Mouse (Mus musculus): Measurements from ENCODE around the gene Ror1.
A peak's percentile ranks its signal among the peaks of the same experiment; 100 is the strongest.

Ror1 gene

DNA sequence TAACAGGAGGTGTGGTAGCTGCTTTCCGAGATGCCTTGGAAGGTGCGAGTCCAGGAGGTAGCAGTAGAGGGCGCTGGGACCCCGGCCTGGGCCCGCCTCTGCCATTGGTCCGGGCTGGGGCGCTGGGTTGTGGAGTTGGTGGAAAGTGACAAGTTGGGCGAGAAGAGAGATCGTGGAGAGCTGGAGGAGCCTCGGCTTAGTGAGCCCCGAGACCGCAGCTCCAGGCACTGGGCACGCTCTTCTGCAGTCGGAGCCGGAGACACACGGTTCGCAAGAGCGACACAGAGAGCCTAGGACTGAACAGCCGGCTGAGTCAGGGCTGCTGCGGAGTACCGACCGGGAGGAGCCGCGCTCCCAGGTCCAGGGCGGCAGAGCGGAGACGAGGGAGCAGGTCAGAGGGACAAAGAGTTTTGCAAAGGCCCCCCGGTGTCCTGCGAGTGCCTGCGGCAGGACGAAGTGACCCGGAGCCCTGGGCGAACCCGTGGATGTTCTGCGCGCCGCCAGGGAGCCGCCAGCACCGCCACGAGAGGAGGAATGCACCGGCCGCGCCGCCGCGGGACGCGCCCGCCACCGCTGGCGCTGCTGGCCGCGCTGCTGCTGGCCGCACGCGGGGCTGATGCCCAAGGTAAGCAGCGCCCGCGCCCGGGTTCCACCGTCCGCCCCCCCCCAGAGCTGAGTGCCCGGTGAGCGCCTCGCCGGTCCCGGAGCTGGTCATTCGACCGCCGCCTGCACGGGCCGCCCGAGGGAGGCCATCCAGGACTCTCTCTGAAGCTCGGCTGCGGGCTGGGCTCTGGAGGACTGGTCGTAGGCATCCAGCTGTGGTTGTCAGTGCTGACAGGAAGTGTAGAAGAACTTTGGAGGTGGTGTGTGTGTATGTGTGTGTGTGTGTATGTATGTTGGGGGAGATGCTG lies at the start of gene Ror1:
Gene Ror1, plus strand, starts transcription at position 107 of the 911 bp plus-strand sequence.
- peak; percentile 95 for DNase-seq

DNA sequence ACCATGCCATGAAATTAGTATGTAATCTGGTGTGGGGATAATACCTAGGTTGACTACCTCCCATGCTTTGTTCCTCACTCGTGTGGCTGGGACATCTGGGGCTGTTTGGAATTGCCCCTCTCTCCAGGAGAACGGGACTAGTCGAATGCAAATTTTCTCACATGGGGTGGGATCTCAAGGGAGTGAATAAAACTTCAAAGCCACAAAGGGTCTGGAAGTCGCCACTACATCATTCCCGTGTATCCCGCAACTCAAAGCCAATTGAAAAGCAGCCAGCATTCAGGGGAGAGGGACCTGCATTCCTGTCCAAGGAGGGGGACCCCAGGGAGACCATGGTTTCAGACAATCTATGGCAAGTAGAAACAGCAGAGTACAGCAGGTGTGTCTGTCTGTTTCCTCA lies 48.5 kb upstream of the Ror1 start:
- DNase-seq: no peak

DNA sequence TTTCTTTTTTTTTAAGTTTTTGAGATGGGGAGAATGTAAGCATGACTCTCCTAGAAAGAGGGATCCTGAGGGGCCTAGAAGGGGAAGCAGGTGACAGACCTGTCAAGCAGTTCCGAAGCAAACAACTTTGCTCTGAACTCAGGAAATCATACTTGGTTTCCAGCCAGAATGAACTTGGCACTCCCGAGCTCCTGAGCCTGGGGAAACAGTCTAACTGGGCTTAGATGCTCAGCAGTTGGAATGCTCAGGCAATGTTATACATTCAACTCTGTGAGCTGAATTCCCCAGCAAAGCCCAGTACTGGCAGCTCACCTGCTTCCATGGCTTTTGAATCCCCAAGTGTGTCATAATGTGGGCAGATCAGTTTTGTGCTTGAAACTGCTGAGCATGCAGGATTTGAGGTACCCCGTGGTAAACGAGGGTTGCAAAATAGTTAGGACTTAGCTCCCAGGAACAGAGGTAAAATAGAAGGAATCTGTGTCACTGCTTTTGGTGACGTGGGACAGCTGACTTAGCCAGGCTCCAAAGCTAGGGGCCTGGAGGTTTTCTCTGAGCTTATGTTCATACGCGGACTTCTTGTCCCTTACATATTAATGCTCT lies 47.1 kb upstream of the Ror1 start:
- peak; percentile 28 for DNase-seq

DNA sequence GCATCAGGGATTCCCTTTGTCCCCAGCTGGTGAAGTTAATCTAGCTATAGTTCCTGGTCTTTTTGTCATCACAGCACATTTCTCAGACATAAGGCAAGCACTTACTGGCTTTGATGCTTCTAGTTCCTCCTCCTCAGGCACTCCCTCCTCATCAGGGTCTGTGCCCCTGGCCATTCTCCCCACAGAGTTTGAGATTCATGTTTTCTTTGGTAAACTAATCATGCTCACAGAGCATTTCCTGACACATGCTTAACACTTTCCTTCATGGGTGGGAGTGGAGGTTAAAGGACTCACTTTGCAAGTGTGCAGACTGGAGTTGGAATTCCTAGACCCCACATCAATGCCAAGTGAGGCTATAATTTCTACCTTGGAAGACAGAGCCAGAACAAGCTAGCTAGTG lies 43.8 kb upstream of the Ror1 start:
- no peak for DNase-seq

DNA sequence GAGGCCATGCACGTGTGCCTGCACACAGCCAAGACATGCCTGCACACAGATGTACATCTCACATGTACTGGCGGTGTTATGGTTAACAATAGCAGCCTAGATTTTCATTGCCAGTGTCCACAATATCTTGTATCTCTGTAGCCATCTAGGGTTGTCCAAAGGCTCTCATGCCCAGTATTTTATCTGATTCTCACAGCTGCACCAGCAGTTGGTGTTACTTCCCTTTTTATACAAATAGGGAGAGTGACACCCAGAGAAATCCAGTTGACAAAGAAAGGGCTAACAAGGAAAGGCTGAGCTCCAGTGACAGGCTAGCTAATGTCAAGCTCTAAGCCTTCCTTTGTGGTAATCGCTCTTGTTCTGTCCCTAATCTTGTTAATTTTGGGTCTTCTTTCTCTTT lies 43.3 kb upstream of the Ror1 start:
- DNase-seq: no peak

DNA sequence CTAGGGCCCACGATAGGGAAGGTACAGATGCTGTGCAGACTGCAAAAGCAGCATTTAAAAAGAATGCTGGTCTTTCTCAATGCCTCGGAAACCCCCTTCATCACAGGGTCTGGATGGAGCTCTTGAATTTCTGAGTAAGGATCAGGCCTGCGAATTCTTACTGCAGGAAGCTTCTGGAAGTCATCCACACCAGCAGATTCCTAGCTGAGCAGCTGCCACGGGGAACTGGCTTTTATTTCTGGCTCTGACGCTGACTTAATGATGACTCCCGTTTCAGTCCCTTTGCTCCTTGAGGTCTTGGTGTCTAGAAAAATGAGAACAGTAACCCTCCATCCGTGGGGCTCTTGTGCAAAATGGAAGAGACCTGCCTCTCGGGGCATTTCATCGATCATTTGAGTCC lies 39.5 kb upstream of the Ror1 start:
- no peak for DNase-seq

DNA sequence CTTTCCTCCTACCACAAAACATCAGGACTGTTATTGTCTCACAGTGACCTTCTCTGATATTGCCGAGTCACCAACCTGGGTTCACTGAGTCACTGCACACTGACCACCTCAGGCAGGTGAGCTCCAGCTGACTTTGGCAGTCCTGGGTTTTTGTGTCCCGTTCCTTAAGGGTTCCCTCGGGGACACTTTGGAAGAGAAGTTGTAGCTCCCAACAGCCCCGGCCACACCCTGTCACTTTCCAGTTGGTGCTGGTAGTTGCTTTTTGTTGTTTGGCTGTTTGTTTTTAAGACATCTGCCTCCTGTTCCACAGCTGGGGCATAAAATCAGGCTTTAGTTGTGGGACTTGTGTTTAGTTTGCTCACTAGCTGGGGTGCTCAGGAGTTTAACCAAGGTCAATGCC lies 39.1 kb upstream of the Ror1 start:
- no peak for DNase-seq

DNA sequence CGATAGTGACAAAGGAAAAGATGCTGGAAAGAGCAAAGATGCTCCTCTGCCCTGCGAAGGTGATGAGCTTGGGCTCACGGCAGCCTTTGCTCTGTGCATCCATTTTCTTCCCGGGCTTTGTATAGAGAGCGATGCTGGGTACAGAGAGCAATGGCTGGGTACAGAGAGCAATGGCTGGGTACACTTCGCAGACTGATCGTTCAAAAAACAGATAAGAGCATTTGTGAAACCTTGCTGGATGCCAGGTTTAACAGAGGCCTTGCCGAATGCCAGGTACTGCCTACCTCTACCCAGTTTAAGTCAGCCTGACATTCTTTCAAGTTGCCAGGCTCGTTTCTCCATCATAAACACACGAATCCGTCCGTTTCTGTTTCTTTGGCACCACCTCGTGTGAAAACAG lies 38.2 kb upstream of the Ror1 start:
- DNase-seq: no peak

DNA sequence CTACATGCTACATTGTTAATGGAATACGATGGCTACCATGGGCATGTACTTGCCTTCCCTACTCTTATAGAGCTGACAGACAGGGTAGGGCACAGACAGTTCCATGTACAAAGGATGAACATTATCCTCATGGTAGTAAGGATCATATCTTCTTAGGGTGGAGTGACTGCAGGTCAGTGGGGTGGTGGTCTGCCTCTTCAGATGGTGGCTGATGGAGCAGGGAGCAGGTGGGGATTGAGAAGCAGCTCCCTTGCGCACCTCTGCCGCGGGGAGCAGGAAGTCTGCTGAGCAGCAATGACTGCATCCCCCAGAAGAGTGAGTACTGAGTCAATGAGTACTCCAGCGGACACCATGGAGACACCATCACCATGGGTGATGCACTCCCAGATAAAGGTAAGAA lies 37.0 kb upstream of the Ror1 start:
- no peak for DNase-seq

DNA sequence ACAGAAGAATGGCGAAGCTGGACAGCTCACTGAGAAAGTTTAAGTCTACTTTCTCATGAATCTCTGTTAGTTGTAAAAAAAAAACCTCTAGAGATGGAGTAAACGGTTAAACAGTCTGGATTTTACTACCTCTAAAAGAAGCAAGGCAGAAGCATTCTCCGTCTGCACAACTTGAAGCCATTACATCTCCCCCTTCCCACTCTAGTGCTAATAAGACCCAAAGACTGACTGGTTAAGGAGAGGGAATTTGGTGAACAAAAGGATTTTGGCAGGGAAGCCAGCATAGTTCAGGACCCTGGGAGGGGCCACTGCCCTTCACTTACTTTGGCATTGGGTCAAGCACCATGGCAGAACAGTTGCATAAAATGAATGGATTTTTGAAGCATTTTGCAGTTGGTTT lies 35.8 kb upstream of the Ror1 start:
- no peak for DNase-seq

DNA sequence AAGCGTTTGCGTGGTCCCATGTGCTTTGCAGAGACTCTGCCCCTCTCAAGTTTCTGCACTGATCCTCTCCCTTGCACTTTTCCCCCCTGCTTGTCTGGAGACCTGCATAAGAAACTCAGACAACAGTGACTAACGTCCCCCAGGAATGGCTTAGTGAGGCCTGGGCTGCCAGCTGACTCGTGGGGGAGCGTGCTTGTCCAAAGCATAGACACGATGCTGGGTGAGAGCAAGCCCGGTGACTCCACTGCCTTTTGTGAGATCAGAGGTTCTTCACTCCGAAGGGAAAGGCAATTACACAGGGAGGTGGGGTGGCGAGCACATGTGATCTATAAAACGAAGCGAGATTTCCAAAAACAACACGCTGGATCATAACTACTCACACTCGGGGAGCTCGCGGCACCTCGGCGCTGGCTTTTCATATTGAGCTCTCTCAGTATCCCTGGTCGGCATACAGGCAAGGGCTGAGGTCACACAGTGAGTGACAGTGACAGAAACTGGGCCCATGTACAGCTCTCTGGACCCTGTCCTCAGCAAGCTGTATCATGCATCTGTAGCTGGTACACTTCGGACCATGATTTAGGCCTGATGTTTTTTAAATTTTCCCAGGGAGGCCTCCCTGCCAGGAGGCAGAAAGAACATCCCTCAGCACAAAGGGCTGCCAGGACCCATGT lies 34.1 kb upstream of the Ror1 start:
- no peak for DNase-seq

DNA sequence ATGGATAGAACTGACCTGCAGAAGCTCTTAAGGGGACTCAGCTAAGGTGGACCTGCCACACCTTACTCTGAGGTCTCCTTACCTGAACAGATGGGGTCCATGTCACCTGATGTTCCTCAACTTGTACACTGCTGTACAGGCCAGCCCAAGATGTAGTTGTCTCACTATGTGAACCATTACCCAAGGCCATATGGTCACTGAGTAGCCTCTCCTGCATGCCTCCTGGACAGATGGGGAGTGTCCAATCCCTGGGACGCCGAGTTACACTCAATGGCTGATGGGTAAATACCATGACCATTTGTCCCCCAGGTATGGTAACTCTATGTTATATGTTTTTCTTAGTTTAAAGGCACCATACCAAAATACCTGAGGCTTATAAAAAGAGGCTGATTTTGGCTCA lies 29.9 kb upstream of the Ror1 start:
- DNase-seq: no peak

DNA sequence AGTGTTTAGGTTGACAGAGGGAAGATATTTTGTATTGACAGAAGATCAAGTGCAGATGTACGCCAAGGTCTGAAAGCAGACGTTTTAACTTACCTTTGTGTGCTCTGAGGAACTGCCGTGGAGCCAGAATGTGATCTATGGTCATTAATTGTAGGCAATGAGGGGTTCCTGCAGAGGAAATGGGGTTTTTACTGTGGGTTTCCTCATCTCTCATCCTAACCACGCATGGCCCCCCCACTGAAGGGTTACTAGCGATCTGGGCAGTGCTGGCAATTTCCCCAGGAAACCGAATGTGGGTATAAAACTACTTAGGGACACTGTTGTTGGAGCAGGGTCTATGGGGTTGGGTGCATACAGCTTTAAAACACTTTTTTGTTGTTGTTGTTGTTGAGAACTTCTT lies 25.5 kb upstream of the Ror1 start:
- no peak for DNase-seq

DNA sequence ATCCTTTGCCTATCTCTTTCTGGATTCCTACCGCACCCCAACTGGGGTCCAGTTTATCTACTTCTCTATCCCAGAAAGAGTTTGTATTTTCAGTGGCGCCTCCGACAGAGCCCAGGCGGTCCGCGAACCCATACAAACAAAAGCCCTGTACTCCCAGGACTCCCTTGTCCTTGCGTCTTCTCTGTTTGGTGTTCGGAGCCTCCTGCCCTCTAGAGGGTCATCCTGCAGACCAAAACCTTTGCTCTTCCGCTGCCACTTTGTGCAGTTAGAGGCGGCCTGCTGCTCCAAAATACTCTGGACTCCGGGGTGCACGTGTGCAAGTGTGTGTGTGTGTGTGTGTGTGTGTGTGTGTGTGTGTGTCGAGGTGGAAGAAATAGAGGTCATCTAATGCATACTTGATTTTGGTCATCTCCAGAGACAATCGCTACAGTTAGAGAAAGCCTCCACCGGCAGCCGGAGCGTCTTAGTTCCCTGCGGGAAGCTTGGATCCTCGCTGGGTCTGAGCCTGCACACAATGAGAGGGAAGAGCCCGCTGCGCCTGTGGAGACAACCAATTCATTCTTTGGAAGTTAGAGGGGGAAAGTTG lies 1.1 kb downstream of the Ror1 start:
- DNase-seq: peak; percentile 59

DNA sequence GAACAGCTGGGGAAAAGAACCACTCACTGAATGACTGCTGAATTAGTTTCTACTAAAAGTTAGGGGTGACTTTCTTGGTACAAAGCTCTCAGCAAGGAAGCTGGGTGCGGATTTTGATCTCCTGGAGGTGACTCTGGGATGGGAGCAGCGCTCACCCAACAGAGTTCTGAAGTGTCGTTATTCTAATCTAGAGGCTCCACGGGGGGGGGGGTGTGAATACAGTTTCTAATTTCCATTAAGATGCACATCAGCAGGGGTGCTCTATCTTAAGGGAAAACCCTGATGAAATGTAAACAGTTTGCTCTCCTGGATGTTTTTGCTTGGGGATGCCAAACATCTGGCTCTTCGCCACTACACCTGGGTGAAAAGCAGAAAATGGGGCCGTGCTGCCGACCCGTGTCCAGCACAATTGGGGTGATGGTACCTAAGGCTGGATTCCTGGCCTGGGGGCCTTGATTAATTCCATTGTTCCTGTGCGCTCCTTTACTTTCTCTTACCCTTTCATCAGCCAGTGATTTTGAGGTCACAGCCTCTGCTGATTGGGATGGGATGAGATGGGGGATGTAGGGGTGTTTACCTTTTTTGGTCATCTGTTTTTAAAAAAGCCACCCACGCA lies 1.9 kb downstream of the Ror1 start:
- DNase-seq: no peak

DNA sequence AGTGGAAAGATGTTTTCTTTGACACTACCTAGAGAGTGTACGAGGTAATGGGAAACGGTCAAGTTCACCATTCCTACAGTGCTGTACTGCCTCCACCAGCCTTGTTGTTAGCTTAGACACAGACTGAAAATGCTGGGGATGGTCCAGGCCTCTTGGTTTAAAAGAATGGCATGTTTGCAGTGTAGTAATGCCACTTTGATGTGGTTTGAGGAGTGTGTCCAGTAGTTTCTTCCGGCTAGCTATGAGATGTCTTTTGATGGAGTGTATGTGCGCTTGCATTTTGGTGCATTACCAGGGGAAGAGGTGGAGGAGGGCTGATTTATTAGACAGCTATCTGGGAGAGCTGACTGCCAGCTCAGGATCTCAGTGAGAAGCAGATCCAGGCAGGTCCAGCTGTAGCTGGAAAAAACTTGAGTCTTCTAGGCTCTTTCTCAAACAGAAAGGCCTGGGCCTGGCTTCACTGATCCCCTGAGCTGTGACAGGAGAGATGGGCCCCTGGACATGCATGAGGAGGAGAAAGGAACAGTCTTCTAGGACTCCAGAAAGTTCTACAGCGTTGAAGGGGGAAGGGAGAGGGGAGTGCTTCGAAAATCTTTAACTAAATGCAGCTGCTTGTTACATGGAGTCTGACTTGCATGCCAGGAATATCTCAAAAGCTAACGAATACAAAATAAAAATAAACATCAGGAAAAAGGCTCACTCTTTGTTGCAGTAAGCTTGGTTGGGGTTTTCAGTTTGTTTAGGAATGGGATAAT lies 5.7 kb downstream of the Ror1 start:
- peak; percentile 39 for DNase-seq

DNA sequence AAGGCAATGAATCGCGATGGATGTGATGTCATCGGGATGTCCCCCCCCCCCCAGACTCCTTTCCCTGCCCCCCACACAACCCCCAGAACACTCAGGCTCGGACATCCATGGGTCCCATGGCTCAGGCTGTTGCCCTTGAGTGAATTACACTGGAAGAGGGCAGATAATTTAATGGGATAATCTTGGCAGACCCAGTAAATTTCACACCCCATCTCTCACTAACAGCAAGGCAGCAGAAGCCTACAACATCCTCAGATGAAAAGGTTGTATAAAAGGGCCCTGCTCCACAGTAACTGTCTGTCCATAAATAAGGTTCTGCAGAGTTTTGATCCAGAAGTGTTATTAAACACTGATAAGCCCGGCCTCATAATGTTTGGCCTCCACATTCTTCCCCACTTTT lies 6.3 kb downstream of the Ror1 start:
- peak; percentile 31 for DNase-seq

DNA sequence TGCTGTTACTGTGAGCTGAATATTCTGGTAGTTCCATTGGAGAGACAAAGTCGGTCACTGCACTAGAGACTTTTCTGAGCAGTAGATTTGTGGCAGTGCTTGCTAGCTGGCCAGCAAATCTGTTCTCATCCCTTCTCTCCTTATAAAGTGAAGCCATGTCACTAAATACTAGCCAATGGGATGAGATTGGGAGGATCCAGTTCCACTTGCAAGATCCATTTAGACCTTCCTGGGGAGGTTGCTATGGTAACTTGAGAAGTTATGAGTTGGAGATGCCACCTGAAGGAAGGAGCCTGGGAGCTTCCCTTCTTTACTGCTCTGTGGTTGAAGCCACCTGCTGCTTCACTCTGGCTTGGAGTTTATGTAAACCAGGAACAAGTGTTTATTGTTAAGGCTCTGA lies 8.7 kb downstream of the Ror1 start:
- no peak for DNase-seq

DNA sequence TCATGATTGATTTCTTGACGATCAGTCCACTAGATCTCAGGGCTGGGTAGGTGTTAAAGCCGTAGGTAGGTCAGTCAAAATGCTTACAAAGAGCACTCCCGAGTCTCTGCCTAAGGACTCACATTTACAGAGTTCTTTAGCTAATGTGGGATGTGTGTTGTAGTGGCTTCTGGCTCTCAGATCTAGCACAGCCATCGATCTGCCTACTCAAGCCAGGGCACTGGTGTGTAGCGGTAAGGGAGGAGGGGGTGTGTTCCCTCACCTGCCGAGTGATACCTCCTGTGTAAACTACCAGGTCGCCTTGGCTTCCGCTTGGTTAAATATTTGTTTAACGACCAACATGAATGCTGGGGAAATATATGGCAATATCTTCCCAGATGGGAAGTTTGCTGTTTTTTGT lies 12.0 kb downstream of the Ror1 start:
- DNase-seq: no peak

DNA sequence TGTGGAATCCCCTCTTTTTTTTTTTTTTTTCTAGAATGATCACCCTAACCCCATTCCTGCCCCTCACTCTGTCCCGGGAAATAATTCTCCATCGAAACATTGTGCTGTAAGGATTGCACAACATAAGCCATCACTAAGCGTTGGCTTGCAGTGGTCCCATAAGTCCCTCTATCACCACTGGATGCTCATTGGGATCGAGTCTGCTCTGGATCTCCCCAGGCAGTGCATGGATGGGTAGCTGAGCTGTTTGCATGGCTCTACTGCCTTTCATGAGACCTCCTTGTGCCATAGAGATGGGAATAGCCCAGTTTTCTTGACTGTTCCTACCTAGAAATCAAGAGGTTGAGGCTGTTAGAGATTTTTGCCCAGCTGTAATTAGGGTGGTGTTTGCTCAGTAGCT lies 13.0 kb downstream of the Ror1 start:
- no peak for DNase-seq

DNA sequence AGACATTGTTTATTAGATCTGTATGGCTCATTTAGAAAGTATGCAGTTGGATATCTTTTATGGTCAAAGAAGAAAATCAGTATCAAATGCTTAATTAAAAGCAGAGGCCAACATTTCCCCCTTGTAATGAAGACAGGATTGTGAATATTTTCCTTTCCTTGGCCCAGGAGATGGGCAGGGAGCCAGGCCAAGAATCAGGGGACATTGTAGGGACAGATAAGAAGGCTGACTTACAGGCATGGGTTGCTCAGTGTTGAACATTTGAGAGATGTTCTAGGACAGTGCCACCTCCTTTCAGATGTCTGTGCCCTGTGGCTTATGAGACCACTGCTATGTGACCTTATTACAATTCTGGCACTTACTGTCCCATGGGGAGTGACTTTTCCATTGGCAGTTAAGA lies 18.6 kb downstream of the Ror1 start:
- DNase-seq: no peak

DNA sequence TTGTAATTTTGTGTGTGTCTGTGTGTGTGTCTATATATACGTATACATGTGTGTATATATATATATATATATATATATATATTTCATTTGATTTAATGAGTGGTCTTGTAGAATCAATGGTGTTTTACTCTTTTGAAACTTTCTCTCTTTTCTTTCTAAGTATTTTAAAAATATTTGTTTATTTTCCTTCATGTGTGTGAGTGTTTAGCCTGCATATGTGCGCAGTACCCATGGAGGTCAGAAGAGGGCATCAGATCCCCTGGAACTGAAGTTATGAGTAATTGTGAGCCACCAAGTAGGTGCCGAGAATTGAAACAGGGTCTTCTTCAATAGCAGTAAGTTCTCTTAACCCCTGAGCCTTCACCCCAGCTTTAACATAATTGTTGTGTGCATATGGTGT lies 20.8 kb downstream of the Ror1 start:
- no peak for DNase-seq

DNA sequence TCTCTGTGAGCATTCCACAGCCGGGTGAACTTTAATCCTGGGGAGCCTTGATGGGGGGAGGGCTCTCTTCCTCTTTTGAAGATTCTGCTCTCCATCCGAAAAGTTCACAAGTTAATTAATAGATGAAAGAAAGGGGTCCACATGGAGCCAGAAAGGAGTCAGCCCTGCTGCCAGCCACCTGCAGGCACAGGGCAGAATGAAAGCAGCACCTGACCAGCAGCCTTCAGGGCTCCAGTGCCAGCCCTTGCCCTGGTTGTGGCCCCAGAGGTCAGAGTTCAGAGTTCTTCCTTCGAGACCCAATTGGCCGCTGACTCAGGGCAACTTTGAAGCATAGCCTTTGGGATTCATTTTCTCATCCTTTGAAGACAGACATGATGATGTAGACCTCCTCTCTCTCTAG lies 23.1 kb downstream of the Ror1 start:
- peak; percentile 41 for DNase-seq
